Comparison of ENCODE assay signal across 8 mouse cellular contexts in the genomic region with DNA sequence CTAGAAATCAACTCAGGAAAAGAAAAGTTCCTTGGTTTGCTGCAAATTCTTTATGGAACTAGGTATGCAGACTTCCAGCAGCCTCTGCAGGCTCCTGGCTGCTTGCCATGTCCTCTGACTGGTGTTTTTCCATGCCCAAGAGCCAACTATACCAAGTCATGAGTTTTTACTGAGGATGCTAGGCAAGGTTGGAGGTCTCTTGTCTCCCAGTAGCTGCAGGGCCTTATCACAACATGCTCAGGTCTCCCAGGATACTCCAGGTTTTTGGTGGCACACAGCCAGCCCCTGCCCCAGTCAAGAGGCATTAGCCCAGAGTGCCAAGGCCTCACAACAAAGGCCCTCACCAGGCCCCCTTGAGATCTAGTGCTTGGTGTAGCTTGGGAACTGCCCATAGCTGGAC.
DNase-seq lines count a peak whose midpoint lies in the region; ATAC-seq and TF ChIP-seq lines count a peak whose summit lies in the region.
"Had no signal": no experiment of that assay in that cellular context is flagged by ENCODE, and none has a peak within 500 bp of the region (broad histone marks: within the 10 kb centered on the region; RNA-seq: fewer than 3 reads in every experiment).

No protein-coding gene starts in this region.

- H3K4me2 ChIP-seq in stomach, postnatal 0 days (replicated peaks; ENCODE audit: low read depth) = no peak overlapping the region
- no peak overlapping the region for H3K4me2 ChIP-seq in hindbrain, embryonic 13.5 days

- ATAC-seq in stomach, postnatal 0 days (ENCODE audit: low FRiP score, low TSS enrichment) = no peak
- no peak for ATAC-seq in hindbrain, embryonic 13.5 days (ENCODE audit: low FRiP score)

- no peak overlapping the region for H3K9ac ChIP-seq in stomach, postnatal 0 days (ENCODE audit: low read length)
- H3K9ac ChIP-seq in hindbrain, embryonic 13.5 days = no peak overlapping the region
- H3K9ac ChIP-seq: liver, embryonic 14.5 days had no signal

- no peaks in the 10 kb centered on the region for H3K27me3 ChIP-seq in stomach, postnatal 0 days (ENCODE audit: control insufficient read depth, insufficient read depth, low read length)
- H3K27me3 ChIP-seq in hindbrain, embryonic 13.5 days = no peaks in the 10 kb centered on the region

- no peak overlapping the region for H3K4me3 ChIP-seq in stomach, postnatal 0 days (ENCODE audit: low read depth, low read length)
- no peak overlapping the region for H3K4me3 ChIP-seq in hindbrain, embryonic 13.5 days

- no peak for TF ChIP-seq EP300 in stomach, postnatal 0 days (optimal IDR thresholded peaks at IDR 0.05)

- no peaks in the 10 kb centered on the region for H3K36me3 ChIP-seq in stomach, postnatal 0 days (ENCODE audit: control insufficient read depth, insufficient read depth, low read length)
- H3K36me3 ChIP-seq in hindbrain, embryonic 13.5 days = no peaks in the 10 kb centered on the region

- no peaks in the 10 kb centered on the region for H3K9me3 ChIP-seq in stomach, postnatal 0 days (ENCODE audit: control insufficient read depth, low read length)
- no peaks in the 10 kb centered on the region for H3K9me3 ChIP-seq in hindbrain, embryonic 13.5 days

- no peak for TF ChIP-seq CTCF in stomach, postnatal 0 days (IDR thresholded peaks at IDR 0.05; ENCODE audit: low read depth)

- no peak overlapping the region for H3K27ac ChIP-seq in stomach, postnatal 0 days (replicated peaks)
- no peak overlapping the region for H3K27ac ChIP-seq in hindbrain, embryonic 13.5 days
- H3K27ac ChIP-seq: liver, embryonic 14.5 days had no signal

- DNase-seq in ovary, postnatal 36 days (ENCODE audit: low spot score) = peak; percentile 6
- DNase-seq in ovary, postnatal 14 days (ENCODE audit: low spot score) = no peak
- DNase-seq in cerebellum, adult 11 months = peak; percentile 16
- DNase-seq in heart, postnatal 4 days = peak; percentile 57
- DNase-seq in stomach, postnatal 0 days (ENCODE audit: low spot score) = peak; percentile 15
- no peak for DNase-seq in spleen, postnatal 10 days (ENCODE audit: low spot score in 2 of 2)

- H3K4me1 ChIP-seq in stomach, postnatal 0 days (replicated peaks; ENCODE audit: control insufficient read depth, insufficient read depth) = no peaks in the 10 kb centered on the region
- no peaks in the 10 kb centered on the region for H3K4me1 ChIP-seq in hindbrain, embryonic 13.5 days (replicated peaks)

Comparison
In these comparisons a context has a peak if more than half of its experiments do, and no peak if none do; other contexts are left out.
1. DNase-seq: peak in ovary, postnatal 36 days (single experiment), cerebellum, adult 11 months (single experiment), heart, postnatal 4 days (single experiment) and stomach, postnatal 0 days (single experiment); none in ovary, postnatal 14 days (single experiment) and spleen, postnatal 10 days (0 of 2).